Mouse (Mus musculus): Measurements from ENCODE around the gene Csnk1d.

GRCm38 (mm10) chr11:120937976-120938375, 53.2 kb downstream of the Csnk1d start:
- no peak for TF ChIP-seq GATA1 (IDR thresholded peaks at IDR 0.05; ENCODE audit: borderline replicate concordance, low read length)
- TF ChIP-seq FLI1 (IDR thresholded peaks at IDR 0.05; ENCODE audit: low read length), result no peak

All from megakaryocyte, embryonic 14.5 days (primary cell).